Mouse (Mus musculus): Measurements from ENCODE around the gene 4930524J08Rik. TPM values are rescaled to one million over a fixed set of nuclear protein-coding genes. Genes with fewer than 3 reads are reported as not detected.
A peak's percentile ranks its signal among the peaks of the same experiment; 100 is the strongest.

4930524J08Rik gene
- polyA plus RNA-seq (2017; shearing (Covaris generic)) = not detected

DNA sequence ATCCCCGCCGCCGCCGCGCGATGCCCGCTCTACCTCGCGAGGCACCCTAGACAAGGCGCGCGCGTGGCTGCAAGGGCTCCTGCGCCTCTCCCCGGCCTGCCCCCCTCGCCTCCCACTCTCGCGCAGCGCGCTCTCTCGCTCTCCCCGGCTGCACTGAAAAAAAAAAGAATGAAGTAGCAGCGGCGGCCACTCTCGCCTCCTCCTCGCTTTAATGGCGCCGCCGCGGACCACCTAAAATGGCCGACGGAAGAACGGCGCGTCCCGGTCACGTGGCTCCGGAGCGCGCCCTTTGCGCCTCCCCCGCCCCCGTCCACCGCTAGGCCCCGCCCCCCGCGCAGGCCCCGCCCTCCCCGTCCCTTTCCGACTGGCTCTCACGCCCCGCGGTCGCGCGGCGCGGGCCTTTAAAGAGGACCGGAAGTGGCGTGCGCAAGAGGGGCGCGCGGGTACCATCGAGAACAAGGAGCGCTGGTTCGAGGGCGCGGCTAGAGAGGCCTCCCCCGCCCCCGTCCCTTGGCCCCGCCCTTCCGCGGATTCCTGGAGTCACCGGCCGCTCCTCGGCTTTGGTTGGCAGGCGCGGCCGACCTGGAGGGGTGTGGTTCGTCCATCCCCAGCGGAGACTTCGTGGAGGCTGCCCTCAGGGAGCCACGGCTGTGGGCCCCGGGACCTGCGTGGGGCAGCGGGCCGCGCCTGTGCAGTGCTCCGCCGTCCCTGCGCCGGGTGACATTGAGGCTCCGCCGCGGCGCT, at the start of gene 4930524J08Rik, which contains the start of gene Hnrnpd:
4930524J08Rik (plus strand) TSS at position 363 of the 744 bp plus-strand sequence.
Hnrnpd (minus strand) TSS at position 240 of the 744 bp plus-strand sequence.
- ATAC-seq = peak; percentile 85

DNA sequence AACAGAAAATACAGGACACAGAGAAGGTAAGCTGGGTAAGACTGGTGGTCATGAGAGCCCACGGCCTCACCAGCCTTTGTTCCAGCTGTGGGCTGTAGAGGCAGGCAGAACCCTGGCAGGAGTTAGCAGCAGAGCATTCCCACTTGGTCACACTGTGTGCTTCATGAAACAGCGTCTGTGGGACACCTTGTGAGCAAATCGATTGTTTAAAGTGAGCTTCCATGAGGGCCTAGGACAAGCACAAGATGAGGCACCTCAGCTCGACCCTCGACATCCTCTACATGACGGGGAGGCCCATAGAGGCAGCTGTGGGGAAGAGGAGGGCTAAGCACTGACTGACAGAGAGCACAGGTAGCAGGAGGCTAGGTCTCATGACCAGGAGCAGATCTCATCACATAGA, 47.0 kb upstream of the 4930524J08Rik start:
- no peak for ATAC-seq

DNA sequence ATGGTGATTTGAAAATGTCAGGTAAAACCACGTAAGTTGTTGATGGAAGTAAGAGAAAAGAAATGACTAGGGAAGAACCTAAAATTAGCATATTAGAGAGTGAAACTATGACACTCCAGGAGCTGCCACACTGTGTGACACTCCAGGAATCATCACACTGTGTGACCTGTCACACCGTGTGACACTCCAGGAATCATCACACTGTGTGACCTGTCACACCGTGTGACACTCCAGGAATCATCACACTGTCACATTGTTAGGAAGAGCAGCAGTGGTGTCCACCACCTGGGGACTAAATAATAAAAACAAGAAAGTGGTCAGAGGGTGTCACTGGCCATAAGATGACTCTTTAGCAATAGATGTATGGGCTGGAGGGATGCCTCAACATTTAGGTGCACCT, 39.4 kb upstream of the 4930524J08Rik start:
- ATAC-seq = no peak

DNA sequence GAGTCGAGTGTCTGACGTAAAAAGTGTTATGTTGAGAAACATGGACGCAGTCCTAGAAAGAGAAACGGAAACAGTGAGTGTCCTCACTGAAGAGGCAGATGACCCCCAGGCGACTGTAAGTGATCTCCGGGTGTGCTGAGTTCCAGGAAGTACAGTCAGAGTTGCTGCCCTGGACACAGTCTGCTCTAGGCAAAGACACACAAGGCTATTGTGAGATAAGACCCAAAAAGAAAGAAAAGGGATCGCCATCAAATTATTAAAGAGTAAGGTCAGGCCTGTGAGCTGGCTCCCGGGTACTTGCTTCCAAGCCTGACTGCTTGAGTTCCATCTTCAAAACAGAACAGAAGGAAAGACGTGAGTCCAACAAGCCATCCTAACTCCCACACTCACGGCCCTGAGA, 37.6 kb upstream of the 4930524J08Rik start:
- ATAC-seq = no peak

DNA sequence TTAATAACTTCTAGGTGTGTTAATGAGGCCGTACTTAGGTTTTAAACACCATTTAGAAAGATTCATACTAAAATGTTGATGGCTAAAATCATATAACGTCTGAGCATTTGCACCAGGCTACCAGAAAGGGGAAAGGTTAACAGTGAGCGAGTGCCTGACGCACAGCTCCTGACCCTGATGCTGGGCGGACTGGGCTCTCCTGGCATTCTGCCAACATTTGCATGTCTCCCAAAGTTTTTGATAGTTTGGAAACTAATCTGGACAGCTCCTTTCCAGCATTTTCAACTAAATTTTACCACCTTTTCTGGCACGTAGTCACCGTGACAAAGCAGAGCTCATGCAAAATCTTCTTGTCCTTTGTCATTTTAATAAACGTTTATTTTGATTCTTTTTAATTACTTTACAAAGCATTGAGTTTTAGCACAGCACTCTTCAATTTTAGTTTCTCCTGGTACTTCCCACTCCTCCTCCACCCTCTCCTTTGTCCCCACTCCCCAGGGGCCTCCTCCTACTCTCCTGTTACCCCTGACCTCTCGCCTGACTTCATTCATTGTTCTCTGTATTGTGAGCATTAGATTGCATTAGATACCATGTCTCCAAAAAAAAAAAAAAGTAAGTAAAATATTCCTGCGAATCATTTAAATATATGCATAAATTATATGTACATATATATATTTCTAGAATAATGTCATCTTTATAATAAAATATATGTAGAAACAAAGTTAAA, 36.9 kb upstream of the 4930524J08Rik start:
- no peak for ATAC-seq

DNA sequence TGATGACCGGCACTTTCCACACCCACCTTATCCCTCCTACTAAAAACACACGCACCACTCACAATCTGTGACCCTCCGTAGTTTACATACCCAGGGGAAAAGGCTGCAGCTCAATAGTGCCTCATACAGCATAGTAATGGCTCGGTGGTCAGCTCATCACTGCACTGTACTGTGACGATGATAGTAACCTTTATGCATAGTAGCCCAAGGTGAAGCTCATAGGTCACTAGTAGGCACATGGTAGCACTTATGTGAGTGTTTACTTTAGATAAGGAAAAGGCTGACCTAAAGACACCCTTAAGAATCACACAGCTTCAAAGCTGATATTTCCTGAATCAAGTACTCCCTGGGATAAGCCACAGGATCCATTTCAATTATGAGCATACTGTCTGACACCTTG, 26.3 kb upstream of the 4930524J08Rik start:
- ATAC-seq = no peak

DNA sequence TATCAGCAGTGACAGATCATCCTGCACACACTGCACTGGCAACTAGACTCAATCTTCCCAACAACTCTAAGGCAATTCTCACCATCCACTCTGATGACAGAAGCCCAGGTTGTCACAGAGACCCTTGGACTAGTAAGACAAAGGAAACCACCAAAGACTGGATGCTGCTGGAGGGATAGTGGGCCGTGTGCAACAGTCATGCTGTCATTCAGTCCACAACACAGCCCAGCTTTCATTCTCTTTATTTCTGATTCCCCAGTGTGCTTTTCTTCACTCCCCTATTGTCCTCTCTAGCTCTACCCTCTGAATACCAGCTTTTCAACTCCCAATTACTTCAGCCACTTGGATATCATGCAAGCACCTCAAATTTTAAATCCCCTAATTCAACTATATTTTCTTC, 25.0 kb upstream of the 4930524J08Rik start:
- ATAC-seq = no peak

DNA sequence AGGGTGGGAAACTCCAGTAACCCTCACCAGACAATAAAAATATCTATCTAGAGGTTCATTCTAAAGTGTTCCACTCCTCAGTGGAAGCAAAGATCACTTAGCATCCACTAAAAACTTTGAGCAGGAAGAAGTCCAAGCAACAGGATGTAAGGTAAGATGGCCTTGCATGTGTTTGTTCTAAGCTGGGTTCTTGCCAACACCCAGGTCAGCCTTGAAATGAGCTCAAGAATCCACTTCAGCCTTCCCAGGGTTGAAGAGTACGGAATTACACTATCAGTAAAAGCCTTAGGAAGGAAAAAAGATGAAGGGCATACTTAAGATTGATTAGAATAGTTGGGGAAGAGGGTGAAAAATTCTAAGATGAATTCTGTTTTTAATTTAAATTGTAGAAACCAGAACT, 20.2 kb upstream of the 4930524J08Rik start:
- ATAC-seq = no peak

DNA sequence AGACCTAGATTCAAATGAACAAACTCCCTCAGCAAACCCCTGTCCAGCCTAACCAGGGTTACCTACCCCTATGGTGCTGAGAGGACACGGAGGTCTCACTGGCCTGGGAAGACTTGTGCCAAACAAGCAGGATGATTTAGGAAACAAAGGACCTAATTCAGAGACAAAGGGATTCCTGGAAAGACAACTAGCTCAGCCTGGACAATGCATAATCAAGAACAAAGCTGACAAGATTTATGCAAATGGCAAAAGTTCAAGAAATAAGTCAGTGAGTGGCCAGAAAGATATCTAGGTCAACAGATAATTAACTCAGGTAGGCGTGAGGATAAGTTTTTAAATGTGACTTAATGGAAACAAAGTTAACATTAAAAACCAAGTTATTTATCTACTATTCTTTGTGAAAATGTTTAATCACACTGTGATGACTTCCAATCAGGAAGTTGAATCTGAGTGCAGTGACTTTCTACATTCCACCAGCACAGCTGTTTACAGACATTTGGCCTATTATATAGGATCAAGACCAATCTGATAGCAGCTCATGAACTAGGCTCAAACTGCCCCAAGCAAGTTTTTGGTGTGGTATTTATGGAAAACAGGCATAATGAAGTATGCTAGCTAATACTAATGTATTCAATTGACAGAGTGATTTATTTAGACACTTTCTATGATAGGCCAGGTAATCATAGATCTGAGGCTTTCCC, 19.5 kb upstream of the 4930524J08Rik start:
- ATAC-seq = no peak

DNA sequence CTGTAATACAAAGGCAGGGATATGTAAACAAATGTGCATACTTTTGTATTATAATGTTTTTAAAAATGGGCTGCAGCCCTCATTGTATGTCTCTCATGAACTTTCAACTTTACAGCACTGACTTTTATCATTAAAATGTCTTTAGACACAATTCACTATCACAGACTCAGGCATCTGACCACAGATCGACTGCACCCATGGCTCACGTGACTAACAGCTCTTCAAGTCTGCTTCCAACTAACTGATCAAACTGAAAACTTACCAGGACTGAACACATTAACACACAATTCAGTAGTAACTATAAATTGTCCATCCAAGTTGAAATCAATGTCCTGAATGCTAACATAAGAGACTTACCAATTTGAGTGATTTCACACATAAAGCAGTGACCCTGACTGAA, 18.9 kb upstream of the 4930524J08Rik start:
- no peak for ATAC-seq

DNA sequence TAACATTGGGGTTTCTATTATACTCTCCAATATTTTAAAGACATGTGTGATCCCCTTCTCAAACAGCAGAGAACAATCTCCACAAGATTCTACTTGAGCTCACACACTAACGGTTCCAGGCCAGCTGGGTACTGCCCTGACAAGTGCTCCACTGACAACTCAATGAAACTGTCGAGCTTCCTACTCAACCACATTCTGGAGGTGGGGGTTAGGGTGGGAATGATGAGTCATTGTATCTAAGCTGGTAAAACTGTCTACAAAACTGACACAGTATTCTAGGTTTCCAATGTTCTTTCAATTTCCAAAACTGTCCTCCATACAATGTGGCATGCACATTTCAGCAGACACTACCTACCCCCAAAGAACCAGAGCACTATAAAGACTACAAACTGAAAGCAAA, 4.9 kb upstream of the 4930524J08Rik start:
- ATAC-seq = peak; percentile 9

DNA sequence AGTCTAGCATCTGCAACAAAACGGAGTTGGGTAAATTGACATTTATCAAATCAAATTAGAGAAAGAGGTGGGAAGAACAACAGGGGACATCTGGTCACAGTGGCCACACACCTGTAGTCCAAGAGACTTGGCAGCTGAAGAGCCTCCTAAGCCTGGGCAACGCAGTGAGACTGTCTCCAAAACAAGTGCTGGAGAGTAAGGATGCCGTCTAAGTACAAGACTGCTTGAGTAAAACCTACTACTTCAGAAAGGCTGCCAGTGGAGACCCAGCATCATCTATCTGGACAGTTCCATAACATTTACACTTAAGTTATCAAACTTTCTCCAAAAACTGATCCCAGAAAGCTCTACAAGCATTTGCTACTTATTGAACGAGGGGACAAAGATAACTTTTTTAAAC, 3.8 kb upstream of the 4930524J08Rik start:
- no peak for ATAC-seq

DNA sequence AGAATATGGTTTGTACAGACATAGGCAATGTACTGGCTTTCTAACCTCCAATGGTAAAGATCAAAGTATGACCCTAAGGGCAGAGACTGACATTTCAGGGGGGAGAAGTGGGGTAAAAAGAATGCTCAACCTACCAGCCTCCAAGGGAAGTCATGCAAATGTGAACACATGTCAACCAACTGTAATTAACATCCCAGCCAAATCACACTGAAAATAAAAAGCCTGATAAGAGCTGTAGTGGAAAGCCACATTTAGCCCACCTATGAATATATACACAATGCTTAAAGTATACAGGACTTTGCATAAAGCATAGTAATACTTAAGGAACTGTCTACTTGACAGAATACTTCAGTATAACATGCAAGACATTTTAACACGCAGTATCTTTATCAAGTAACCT, 3.1 kb upstream of the 4930524J08Rik start:
- no peak for ATAC-seq

DNA sequence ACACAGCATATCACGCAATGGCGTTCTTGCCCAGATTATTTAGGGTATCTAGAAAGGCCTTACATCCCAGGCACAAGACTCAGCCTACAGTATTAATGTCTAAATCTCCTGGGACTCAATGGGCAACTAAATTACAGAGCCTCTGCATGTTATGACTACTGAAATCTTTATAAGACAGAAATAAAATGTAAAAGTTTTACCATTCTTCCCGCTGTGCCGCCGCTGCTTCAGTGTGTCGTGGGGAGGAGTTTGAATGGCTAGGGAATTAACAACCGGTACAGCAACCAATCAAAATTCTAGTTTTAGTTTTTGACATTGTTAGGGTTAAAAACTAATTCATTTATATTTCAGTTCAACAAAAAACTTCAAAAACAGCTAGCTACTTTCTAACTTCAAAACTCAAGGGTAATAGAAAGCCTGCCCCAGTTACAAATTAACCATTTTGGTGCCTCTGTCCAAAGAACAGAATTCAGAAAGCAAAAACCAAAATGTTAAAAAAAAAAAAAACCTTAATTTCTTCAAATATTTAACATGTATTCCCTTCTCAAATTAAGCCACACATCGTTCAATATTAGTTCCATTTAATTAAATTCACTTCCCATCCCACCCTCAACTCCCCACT, 2.4 kb upstream of the 4930524J08Rik start:
- no peak for ATAC-seq

DNA sequence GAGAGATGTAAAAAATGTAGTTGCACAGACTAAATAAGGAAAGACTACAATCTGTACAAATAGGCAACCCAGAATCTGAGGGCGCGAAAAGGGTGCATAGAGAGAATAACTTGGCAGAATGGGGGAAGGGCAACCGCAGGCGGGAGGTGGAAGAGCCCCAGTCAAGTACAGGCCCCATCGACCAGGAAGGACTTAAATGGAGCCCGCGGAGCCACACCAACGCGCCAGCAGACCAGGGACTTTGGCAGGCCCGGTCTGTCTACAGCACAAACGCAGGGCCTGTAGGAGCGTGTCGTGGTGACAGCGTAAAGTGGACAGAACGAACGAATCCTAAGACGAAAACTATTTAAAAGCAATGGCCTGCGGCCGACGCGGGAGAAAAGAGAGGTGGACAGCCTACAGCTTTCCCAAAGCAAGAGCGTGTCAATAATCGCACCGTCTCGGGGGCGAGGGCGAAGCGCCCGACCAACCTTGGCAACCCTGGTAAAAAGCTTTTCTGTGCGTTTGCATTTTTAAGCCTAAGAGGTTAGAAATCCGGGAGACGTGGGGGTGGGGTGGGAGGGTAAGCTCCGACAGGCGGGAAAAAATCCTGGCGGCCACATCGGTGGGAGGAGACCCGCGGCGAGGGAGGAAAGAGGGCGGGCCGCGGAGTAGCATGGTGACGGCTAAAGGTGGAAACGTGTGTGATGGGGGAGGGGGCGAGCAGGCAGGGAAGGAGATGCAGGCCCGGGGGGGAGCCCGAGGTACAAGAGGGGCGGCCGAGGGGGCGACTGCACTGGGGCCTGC, 1.2 kb upstream of the 4930524J08Rik start:
- ATAC-seq = peak; percentile 14

DNA sequence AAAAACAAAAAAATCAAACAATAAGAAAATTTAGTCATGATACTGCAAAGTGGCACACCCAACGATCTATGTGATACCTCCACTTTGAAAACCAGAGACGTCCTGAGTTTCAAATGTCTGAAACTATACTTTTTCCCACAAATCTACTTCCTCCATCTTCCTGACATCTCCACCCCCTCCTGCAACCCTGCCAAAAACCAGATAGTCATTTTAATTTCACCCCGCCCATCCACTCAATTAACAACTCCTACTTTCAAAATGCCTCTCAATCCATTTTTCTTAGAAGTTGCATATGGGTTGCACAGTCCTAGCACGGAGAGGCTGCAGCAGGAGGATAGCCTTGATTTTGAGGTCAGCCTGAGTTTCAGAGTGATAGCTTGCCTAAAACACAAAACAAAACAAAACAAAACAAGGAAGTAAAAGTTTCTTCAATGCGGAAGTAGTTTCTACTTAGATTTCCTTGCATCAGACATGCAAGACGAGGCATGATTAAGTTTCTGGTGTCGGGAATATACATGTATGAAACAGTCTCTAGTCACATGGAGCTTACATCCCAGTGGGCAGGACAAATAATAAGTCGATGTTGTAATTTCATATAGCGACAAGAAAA, 4.7 kb downstream of the 4930524J08Rik start:
- ATAC-seq = no peak

DNA sequence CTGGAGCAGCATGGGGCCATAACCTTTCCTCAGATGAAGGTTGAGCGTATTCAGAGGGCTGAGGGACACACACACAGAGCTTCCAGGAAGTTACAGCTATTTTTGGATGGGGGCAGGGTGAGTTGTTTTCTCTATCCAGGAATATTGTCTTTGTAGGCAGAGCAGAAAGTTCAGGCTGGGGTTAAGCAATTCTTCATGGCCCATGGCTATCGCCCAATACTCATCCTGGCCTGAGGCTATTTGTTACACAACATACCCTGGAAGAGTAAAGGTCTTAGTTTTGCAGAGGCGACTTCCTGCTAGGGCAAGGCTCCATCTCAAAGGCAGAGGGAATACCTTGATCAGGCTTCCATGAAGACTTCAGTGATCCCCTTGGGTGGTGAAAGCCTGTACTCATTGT, 15.3 kb downstream of the 4930524J08Rik start:
- ATAC-seq = no peak

DNA sequence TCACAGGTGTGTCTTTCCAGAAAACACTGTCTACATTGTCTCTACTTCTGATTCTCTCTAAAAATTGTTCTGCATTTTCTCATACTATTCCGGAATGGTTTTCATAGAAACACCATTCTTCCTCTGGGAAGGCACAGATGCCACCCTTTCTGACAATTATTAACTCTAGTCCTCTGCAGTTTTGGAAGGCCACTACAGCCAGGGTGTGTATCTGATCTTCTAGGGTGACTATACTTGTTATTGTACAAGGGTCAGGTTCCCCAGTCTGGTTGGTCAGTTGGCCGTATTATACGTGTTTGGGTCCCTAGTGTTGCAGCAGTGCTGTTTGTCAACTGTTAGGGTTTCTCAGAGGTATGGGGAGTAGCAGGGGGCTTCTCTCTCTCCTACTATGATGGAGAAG, 15.8 kb downstream of the 4930524J08Rik start:
- ATAC-seq = no peak

DNA sequence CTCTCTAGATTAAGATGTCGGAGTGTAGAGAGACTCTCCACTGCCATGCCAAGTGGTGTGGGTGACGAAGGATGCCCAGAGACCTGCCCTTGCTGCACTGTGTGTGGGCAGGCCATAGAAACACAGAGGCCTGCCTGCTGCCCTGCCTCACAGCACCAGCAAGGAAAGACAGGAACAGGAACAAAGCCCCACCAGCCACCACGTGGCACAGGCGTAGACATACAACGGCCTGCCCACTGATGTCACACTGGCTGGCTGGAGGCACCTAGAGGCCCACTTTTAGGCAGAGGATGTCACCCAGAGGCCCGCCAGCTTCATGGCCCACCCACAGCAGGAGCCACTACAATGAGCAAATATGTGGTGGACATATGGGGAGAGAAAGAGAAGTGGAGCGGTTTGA, 21.2 kb downstream of the 4930524J08Rik start:
- no peak for ATAC-seq

DNA sequence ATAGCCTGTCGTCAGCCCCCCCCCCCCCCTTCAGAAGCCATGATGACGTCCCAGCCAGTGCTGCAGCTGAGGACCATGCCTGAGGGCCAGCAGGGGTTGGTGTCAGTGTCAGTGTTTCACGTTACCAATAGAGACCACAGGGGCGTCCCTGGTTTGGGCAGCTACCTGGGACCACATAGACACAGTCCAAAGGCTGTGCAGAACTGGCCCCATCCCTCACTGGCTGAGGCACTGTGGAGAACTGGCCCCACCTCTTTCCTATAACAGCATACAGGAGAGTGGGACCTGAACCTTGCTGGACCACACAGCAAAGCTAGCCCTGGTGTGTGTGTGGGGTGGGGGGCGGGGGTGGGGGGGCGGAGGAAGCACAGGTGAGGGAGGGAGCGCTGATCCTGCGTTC, 21.6 kb downstream of the 4930524J08Rik start:
- no peak for ATAC-seq

DNA sequence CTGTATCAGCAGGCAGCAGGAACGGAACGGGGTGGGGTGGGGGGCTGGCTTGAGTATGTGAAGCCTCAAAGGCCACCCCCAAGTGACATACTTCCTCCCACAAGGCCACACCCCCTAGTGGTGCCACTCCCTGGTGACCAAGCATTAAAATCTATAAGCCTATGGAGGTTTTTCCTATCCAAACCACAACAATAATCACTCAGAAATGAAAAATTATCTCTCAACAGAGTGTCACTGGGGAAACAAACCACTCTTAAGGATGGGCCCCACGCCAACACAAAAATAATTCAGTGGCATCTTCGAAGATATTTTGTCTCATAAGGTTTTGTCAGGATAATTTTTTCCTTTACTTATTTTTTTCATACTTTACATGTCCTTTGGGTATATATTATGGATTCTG, 25.0 kb downstream of the 4930524J08Rik start:
- ATAC-seq = no peak

DNA sequence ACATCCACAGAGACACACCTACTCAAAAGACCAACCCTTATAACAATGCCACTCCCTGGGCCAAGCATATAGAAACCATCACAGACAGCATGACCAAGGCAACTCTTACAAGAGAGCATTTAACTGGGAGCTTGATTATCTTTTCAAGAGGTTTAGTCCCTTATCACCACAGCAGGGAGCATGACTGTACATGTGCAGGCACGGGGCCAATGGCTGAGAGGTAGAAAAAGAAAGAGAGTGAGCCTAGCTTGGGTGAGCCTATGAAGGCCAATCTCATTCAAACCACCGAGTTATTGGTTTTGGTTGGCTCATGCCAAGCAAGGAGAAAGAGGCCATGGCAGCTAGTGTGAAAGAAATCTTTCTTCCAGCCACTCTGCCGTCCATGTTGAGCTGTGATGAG, 26.6 kb downstream of the 4930524J08Rik start:
- ATAC-seq = no peak

Measured in CD4-positive, CD25-positive, alpha-beta regulatory T cell, adult 4 months (primary cell).